Mouse (Mus musculus) myocyte (in vitro differentiated cells): ENCODE results near the gene Fhad1. TPM values are rescaled to one million over a fixed set of nuclear protein-coding genes. Genes with fewer than 3 reads are reported as not detected.

Experiments used
- H3K27me3 ChIP-seq: one replicate; pipeline ENCODE4 v1.6.1; 2011; ENCODE audit not compliant: control insufficient read depth, insufficient read depth, insufficient read length
- H3K36me3 ChIP-seq: one replicate; pipeline ENCODE4 v1.6.1; 2011; ENCODE audit not compliant: control insufficient read depth, insufficient read depth
- H3K4me2 ChIP-seq: one replicate; pipeline ENCODE4 v1.6.1; 2011; ENCODE audit warnings: low read depth, control low read depth
- H3K4me3 ChIP-seq: one replicate; pipeline ENCODE4 v1.5.1; 2011; ENCODE audit warnings: mild to moderate bottlenecking, control low read depth, moderate library complexity
- H3K79me2 ChIP-seq: one replicate; pipeline ENCODE4 v1.6.1; 2011; ENCODE audit not compliant: control insufficient read depth, insufficient read depth
- H3ac ChIP-seq: one replicate; pipeline ENCODE4 v1.6.1; 2011; ENCODE audit not compliant: control insufficient read depth, insufficient read length
- CEBPB ChIP-seq: IDR thresholded peaks from 2 replicates; pipeline ENCODE4 v1.6.1; 2011; ENCODE audit warnings: mild to moderate bottlenecking, moderate library complexity; ENCODE audit not compliant: poor library complexity, insufficient read depth, severe bottlenecking
- E2F4 ChIP-seq: IDR thresholded peaks from one replicate; pipeline ENCODE4 v1.6.1; 2011; ENCODE audit warnings: mild to moderate bottlenecking, control low read depth, moderate library complexity; ENCODE audit not compliant: insufficient read depth
- MAX ChIP-seq: IDR thresholded peaks from one replicate; pipeline ENCODE4 v1.6.1; 2011; ENCODE audit warnings: low read depth, mild to moderate bottlenecking, control low read depth
- MYOD1 ChIP-seq, 3 experiments: IDR thresholded peaks; one replicate each; pipeline ENCODE4 v1.6.1; 2011; ENCODE audit warnings: control low read depth in 2 of 3, low read depth in 2 of 3, mild to moderate bottlenecking in 2 of 3, moderate library complexity in 1 of 3; ENCODE audit not compliant: insufficient read length in 2 of 3, control insufficient read depth in 1 of 3
- MYOG ChIP-seq, 3 experiments: IDR thresholded peaks; one replicate each; pipeline ENCODE4 v1.6.1; 2011; ENCODE audit warnings: control low read depth in 2 of 3, low read depth in 2 of 3, mild to moderate bottlenecking in 2 of 3; ENCODE audit not compliant: insufficient read length in 2 of 3, control insufficient read depth in 1 of 3, insufficient read depth in 1 of 3
- POLR2A ChIP-seq: IDR thresholded peaks from one replicate; pipeline ENCODE4 v1.6.1; 2011; ENCODE audit warnings: low read depth, mild to moderate bottlenecking, control low read depth, moderate library complexity; ENCODE audit not compliant: insufficient read length
- POLR2AphosphoS2 ChIP-seq: IDR thresholded peaks from one replicate; pipeline ENCODE4 v1.6.1; 2011; ENCODE audit warnings: low read depth, control low read depth; ENCODE audit not compliant: insufficient read length
- REST ChIP-seq: IDR thresholded peaks from one replicate; pipeline ENCODE4 v1.6.1; 2011; ENCODE audit warnings: mild to moderate bottlenecking, control low read depth, moderate library complexity; ENCODE audit not compliant: insufficient read depth, insufficient read length
- SRF ChIP-seq: IDR thresholded peaks from one replicate; pipeline ENCODE4 v1.6.1; 2011; ENCODE audit warnings: low read depth; ENCODE audit not compliant: control insufficient read depth, insufficient read length
- TCF12 ChIP-seq: IDR thresholded peaks from one replicate; pipeline ENCODE4 v1.6.1; 2011; ENCODE audit warnings: mild to moderate bottlenecking, control low read depth; ENCODE audit not compliant: poor library complexity, insufficient read depth, severe bottlenecking
- TCF3 ChIP-seq: IDR thresholded peaks from one replicate; pipeline ENCODE4 v1.6.1; 2011; ENCODE audit warnings: low read depth, control low read depth; ENCODE audit not compliant: insufficient read length
- USF1 ChIP-seq: IDR thresholded peaks from one replicate; pipeline ENCODE4 v1.6.1; 2011; ENCODE audit warnings: low read depth, mild to moderate bottlenecking, control low read depth, moderate library complexity
- polyA plus RNA-seq: library from polyadenylated mRNA; unstranded; fragments of >200 nt; fragmentation: generic; extraction: Trizol; gene quantifications from one replicate; pipeline ENCODE4 v1.2.1, GENCODE M21; 2012; ENCODE audit warnings: missing spikeins

Gene Fhad1
- polyA plus RNA-seq, 1 experiment = 0.17 TPM

GRCm38 (mm10) chr4:141962811-141963685, 51.8 kb downstream of the Fhad1 start:
- Histone ChIP-seq H3K27me3 (no peaks in the 10 kb centered on the region), H3K4me2 (no peak overlapping the region), H3K36me3 (no peaks in the 10 kb centered on the region), H3K4me3 (no peak overlapping the region), H3K79me2 (no peaks in the 10 kb centered on the region), H3ac (no peak overlapping the region)
- TF ChIP-seq MYOG (IDR thresholded peaks at IDR 0.05; ENCODE audit: control insufficient read depth in 1 of 3, insufficient read depth in 1 of 3, insufficient read length in 2 of 3, low read depth in 2 of 3) (no peak), REST (no peak), MYOD1 (IDR thresholded peaks at IDR 0.05; ENCODE audit: control insufficient read depth in 1 of 3, insufficient read length in 2 of 3, low read depth in 2 of 3) (no peak), TCF3 (no peak), POLR2AphosphoS2 (no peak), SRF (no peak), TCF12 (no peak), USF1 (no peak), E2F4 (no peak), CEBPB (no peak), MAX (no peak), POLR2A (no peak)

GRCm38 (mm10) chr4:141960037-141960436, 54.8 kb downstream of the Fhad1 start:
- Histone ChIP-seq H3ac (no peak overlapping the region), H3K36me3 (no peaks in the 10 kb centered on the region), H3K4me3 (no peak overlapping the region), H3K4me2 (no peak overlapping the region), H3K79me2 (no peaks in the 10 kb centered on the region), H3K27me3 (no peaks in the 10 kb centered on the region)
- TF ChIP-seq TCF3 (no peak), TCF12 (no peak), MYOG (IDR thresholded peaks at IDR 0.05; ENCODE audit: control insufficient read depth in 1 of 3, insufficient read depth in 1 of 3, insufficient read length in 2 of 3, low read depth in 2 of 3) (no peak), MAX (no peak), POLR2AphosphoS2 (no peak), MYOD1 (IDR thresholded peaks at IDR 0.05; ENCODE audit: control insufficient read depth in 1 of 3, insufficient read length in 2 of 3, low read depth in 2 of 3) (no peak), POLR2A (no peak), E2F4 (no peak), REST (no peak), CEBPB (no peak), SRF (no peak), USF1 (no peak)

GRCm38 (mm10) chr4:141959615-141960014, 55.3 kb downstream of the Fhad1 start:
- no peaks in the 10 kb centered on the region for H3K36me3 ChIP-seq
- no peak for TF ChIP-seq MYOG (IDR thresholded peaks at IDR 0.05; ENCODE audit: control insufficient read depth in 1 of 3, insufficient read depth in 1 of 3, insufficient read length in 2 of 3, low read depth in 2 of 3)
- no peak for TF ChIP-seq TCF12
- TF ChIP-seq MYOD1 (IDR thresholded peaks at IDR 0.05; ENCODE audit: control insufficient read depth in 1 of 3, insufficient read length in 2 of 3, low read depth in 2 of 3) = no peak
- TF ChIP-seq POLR2AphosphoS2 = no peak
- no peak for TF ChIP-seq CEBPB
- no peak for TF ChIP-seq MAX
- no peak for TF ChIP-seq USF1
- no peak for TF ChIP-seq REST
- no peak for TF ChIP-seq POLR2A
- TF ChIP-seq TCF3 = no peak
- H3K4me3 ChIP-seq = no peak overlapping the region
- H3K4me2 ChIP-seq = no peak overlapping the region
- H3ac ChIP-seq = no peak overlapping the region
- peaks cover 2% of the 10 kb centered on the region for H3K27me3 ChIP-seq
- H3K79me2 ChIP-seq = no peaks in the 10 kb centered on the region

GRCm38 (mm10) chr4:141958614-141959375, 56.1 kb downstream of the Fhad1 start:
- no peaks in the 10 kb centered on the region for H3K79me2 ChIP-seq
- TF ChIP-seq E2F4 = no peak
- no peak for TF ChIP-seq TCF12
- no peak for TF ChIP-seq TCF3
- TF ChIP-seq MYOG (IDR thresholded peaks at IDR 0.05; ENCODE audit: control insufficient read depth in 1 of 3, insufficient read depth in 1 of 3, insufficient read length in 2 of 3, low read depth in 2 of 3) = no peak
- no peak for TF ChIP-seq USF1
- TF ChIP-seq CEBPB = no peak
- TF ChIP-seq REST = no peak
- no peak for TF ChIP-seq POLR2A
- TF ChIP-seq MAX = no peak
- TF ChIP-seq POLR2AphosphoS2 = no peak
- no peak for TF ChIP-seq SRF
- TF ChIP-seq MYOD1 (IDR thresholded peaks at IDR 0.05; ENCODE audit: control insufficient read depth in 1 of 3, insufficient read length in 2 of 3, low read depth in 2 of 3) = no peak
- no peak overlapping the region for H3ac ChIP-seq
- H3K4me2 ChIP-seq = no peak overlapping the region
- peaks cover 10% of the 10 kb centered on the region for H3K27me3 ChIP-seq
- H3K36me3 ChIP-seq = no peaks in the 10 kb centered on the region
- H3K4me3 ChIP-seq = no peak overlapping the region
